Mouse (Mus musculus): ENCODE measurements around the gene Bmpr2.

DNA sequence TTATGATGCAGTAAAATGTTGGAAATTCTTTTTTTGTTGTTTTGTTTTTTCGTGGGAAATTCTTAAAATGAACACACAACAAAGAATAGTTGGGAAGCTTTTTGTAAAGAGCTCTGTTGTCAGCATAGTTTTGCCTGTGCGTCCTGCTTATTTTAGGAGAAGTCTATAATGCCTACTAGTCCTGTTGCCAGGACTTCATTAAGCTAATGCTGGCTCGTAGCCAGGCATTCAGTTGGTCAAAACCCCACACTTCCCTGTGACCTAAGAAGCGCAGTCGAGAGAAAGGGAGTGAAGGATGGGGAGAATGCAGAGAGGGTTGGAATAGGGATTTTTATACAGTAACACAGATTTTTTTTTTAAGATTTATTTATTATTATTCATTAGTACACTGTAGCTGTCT, 26.5 kb downstream of the Bmpr2 start:
- TF ChIP-seq MYOD1 (IDR thresholded peaks at IDR 0.05; ENCODE audit: control insufficient read depth, insufficient read length, low read depth) (no peak), CTCF (IDR thresholded peaks at IDR 0.05; ENCODE audit: control insufficient read depth, insufficient read depth, insufficient read length) (no peak), MAX (IDR thresholded peaks at IDR 0.05) (no peak), USF1 (IDR thresholded peaks at IDR 0.05; ENCODE audit: low read depth) (no peak)
